Mouse (Mus musculus): ENCODE results near the gene Olfml1.

- TF ChIP-seq CTCF (conservative IDR thresholded peaks at IDR 0.05; ENCODE audit: low read length) (no peak), NANOG (IDR thresholded peaks at IDR 0.05; ENCODE audit: borderline replicate concordance, low read length) (no peak), POU5F1 (IDR thresholded peaks at IDR 0.05; ENCODE audit: borderline replicate concordance, low read length) (no peak)
Measured at GRCm38 (mm10) chr7:107567261-107567671, at the start of gene Olfml1.
